Mouse (Mus musculus) liver, embryonic 12.5 days (tissue): ENCODE measurements around the gene Bcl2l10. TPM values are rescaled to one million over a fixed set of nuclear protein-coding genes. Genes with fewer than 3 reads are reported as not detected.

Experiments used
- ATAC-seq: fragments of 200-750 bp; cut with Nextera tagmentation; 2 replicates; pipeline ENCODE4 v1.8.0; 2017; ENCODE audit warnings: moderate number of reproducible peaks, mild to moderate bottlenecking, moderate library complexity
- H3K27ac ChIP-seq: fragments of 300-500 bp; sonication (generic); 2 replicates; pipeline ENCODE4 v1.5.1; 2016; ENCODE audit warnings: mild to moderate bottlenecking
- H3K27me3 ChIP-seq: fragments of 300-500 bp; sonication (generic); replicated peaks from 2 replicates; pipeline ENCODE4 v1.6.1; 2016; ENCODE audit warnings: mild to moderate bottlenecking, moderate library complexity
- H3K36me3 ChIP-seq: fragments of 300-500 bp; sonication (generic); 2 replicates; pipeline ENCODE4 v1.6.1; 2016; ENCODE audit warnings: mild to moderate bottlenecking, moderate library complexity
- H3K4me1 ChIP-seq: fragments of 300-500 bp; sonication (generic); 2 replicates; pipeline ENCODE4 v1.6.1; 2016
- H3K4me2 ChIP-seq: fragments of 300-500 bp; sonication (generic); 2 replicates; pipeline ENCODE4 v1.6.1; 2016; ENCODE audit warnings: mild to moderate bottlenecking, moderate library complexity
- H3K4me3 ChIP-seq: fragments of 300-500 bp; sonication (generic); 2 replicates; pipeline ENCODE4 v1.5.1; 2016; ENCODE audit warnings: mild to moderate bottlenecking, moderate library complexity
- H3K9ac ChIP-seq: fragments of 300-500 bp; sonication (generic); 2 replicates; pipeline ENCODE4 v1.6.1; 2016; ENCODE audit warnings: mild to moderate bottlenecking, moderate library complexity
- H3K9me3 ChIP-seq: fragments of 300-500 bp; sonication (generic); replicated peaks from 2 replicates; pipeline ENCODE4 v1.6.1; 2016; ENCODE audit warnings: mild to moderate bottlenecking, moderate library complexity
- WGBS: fragments of 180-500 bp; shearing (Covaris S2); methylation state at CpG from one replicate; pipeline ENCODE4 v1.1.7; 2016; ENCODE audit not compliant: insufficient replicate concordance; 5-methylcytosine and 5-hydroxymethylcytosine counted together
- polyA plus RNA-seq: library from polyadenylated mRNA; unstranded; fragments of >200 nt; fragmentation: Nextera tagmentation; extraction: Ambion mirVana; gene quantifications from 2 replicates; pipeline ENCODE4 v1.2.1, GENCODE M21; 2016

The Bcl2l10 gene
- not detected in 2 replicates for polyA plus RNA-seq

DNA sequence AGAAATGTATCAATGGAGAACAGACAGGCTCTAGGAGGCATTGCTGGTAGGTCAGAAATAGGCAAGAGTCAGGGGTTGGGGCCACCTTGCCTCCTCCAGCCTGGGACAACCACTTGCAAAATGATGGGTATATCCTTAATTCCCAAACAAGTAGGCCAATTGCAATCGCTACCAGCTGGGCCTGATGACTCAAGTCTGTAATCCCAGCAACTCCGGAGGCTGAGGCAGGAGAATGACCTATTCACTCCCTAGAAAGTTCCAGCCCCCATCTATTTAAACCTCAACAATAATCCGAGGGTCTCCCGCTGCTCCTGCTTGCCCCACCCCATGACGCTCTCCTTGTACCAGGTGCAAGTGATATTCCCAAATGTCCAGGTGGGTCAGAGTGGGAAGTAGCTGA lies at the start of gene Bcl2l10:
Gene Bcl2l10 (plus strand): TSS at position 301 of the 400 bp plus-strand sequence.
- no peak for ATAC-seq
- 84% methylated on average over 5 of the region's 5 CpGs for WGBS
- no peak within 1 kb of the TSS for H3K9ac ChIP-seq

DNA sequence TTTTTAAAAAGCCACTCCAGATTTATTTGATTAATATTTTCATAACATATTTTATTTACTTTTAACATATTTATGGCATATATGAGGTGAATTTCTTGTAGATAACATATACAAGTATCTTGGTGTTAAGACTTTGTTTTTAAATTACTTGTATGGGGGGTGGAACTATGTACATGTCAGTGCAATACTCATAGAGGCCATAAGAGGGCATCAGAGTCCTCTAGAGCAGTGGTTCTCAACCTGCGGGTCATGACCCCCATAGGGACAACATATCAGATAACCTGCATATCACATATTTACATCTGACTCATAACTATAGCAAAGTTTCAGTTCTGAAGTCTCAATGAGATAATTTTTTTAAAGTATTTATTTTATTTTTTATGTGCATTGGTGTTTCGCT lies 48.2 kb upstream of the Bcl2l10 start:
- Histone ChIP-seq H3K4me1 (peaks cover 6% of the 10 kb centered on the region), H3K4me3 (no peak overlapping the region), H3K9ac (no peak overlapping the region), H3K9me3 (no peaks in the 10 kb centered on the region), H3K4me2 (no peak overlapping the region), H3K36me3 (no peaks in the 10 kb centered on the region), H3K27me3 (0 out of 2 replicates have a peak, but pooled peaks cover 10% of the 10 kb centered on the region), H3K27ac (no peak overlapping the region)
- WGBS, result 62% methylated on average over 2 of the region's 2 CpGs
- ATAC-seq, result no peak

More for the DNA sequence above, at the start of gene Bcl2l10:
- no peak within 1 kb of the TSS for H3K27ac ChIP-seq
- no peaks in the 10 kb centered on the region for H3K9me3 ChIP-seq
- no peaks in the 10 kb centered on the region for H3K27me3 ChIP-seq
- no peak within 1 kb of the TSS for H3K4me2 ChIP-seq
- no peaks in the 10 kb centered on the region for H3K4me1 ChIP-seq
- H3K4me3 ChIP-seq, result no peak within 1 kb of the TSS
- no peaks in the 10 kb centered on the region for H3K36me3 ChIP-seq

DNA sequence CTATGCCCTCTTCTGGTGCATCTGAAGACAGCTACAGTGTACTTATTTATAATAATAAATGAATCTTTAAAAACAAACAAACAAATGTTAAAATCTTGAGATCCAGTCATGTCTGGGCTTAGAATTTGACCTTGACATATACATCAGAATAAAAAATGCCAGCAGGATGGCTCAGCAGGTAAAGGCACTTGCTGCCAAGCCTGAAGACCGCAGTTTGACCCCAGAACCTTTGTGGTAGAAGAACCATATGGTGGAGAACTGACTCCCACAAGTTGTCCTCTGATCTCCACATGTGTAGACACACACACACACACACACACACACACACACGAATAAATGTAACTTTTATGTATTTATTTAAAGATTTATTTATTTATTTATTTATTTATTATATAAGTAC lies 44.5 kb upstream of the Bcl2l10 start:
- no peak for ATAC-seq
- WGBS, result 75% methylated on average over 2 of the region's 2 CpGs
- H3K9ac ChIP-seq, result no peak overlapping the region
- H3K36me3 ChIP-seq, result no peaks in the 10 kb centered on the region
- no peaks in the 10 kb centered on the region for H3K9me3 ChIP-seq
- no peak overlapping the region for H3K4me2 ChIP-seq
- H3K27me3 ChIP-seq, result 0 out of 2 replicates have a peak, but pooled peaks cover 4% of the 10 kb centered on the region
- H3K4me3 ChIP-seq, result no peak overlapping the region
- H3K27ac ChIP-seq, result no peak overlapping the region
- peaks cover 6% of the 10 kb centered on the region for H3K4me1 ChIP-seq

DNA sequence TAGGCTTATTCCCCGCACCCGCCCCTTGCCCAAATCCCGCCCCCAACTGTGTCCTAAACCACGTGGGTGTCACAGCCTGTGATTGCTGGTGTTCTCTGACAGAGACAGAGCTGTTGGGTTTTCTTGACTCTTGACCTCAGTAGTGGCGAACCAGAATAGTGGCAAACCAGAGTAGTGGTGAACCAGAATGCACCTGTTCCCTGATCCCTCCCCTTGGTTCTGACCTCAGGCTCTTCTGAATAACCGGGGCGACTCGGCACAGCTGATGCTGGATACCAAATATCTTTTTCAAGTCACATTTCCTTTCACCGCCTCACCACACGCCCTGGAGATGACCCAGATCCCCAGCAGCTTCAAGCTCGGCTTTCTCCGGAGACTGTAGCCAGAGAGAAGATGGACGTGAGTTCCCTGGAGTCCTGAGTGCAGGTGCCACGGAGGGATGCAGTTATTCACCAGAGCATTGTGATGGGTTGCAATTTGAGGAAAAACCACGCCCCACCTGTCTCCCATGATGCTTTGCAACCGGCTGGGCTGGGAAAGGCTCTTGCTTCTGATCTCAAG lies 43.8 kb upstream of the Bcl2l10 start:
- Histone ChIP-seq H3K27me3 (0 out of 2 replicates have a peak, but pooled peaks cover 4% of the 10 kb centered on the region), H3K4me1 (peaks cover 6% of the 10 kb centered on the region), H3K4me2 (peak overlapping the region; percentile 51), H3K27ac (no peak overlapping the region), H3K9me3 (no peaks in the 10 kb centered on the region), H3K9ac (no peak overlapping the region), H3K36me3 (no peaks in the 10 kb centered on the region), H3K4me3 (no peak overlapping the region)
- WGBS, result 19% methylated on average over 16 of the region's 16 CpGs
- no peak for ATAC-seq

DNA sequence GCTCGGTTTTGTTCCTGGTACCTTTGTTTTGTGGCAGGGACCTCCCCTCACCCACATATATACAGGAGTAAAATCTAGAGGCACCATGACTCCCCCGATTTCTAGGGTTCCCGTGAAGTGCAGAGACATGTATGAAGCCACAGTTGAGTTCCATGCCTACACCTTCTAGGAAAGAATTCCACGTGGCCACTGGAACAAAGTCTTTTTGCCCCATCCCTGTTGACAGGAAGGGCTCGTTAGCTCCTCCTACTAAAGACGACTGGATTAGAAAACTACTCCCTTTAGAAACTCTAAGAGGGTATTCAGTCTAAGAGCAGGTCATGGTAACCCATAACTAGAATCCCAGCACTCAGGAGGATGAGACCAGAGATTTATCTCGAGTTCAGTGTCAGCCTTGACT lies 43.3 kb upstream of the Bcl2l10 start:
- Histone ChIP-seq H3K9me3 (no peaks in the 10 kb centered on the region), H3K4me2 (peak overlapping the region; percentile 51), H3K9ac (no peak overlapping the region), H3K4me3 (no peak overlapping the region), H3K4me1 (peaks cover 6% of the 10 kb centered on the region), H3K36me3 (no peaks in the 10 kb centered on the region), H3K27me3 (0 out of 2 replicates have a peak, but pooled peaks cover 4% of the 10 kb centered on the region), H3K27ac (no peak overlapping the region)
- WGBS, result 26% methylated on average over 7 of the region's 7 CpGs
- ATAC-seq, result no peak

DNA sequence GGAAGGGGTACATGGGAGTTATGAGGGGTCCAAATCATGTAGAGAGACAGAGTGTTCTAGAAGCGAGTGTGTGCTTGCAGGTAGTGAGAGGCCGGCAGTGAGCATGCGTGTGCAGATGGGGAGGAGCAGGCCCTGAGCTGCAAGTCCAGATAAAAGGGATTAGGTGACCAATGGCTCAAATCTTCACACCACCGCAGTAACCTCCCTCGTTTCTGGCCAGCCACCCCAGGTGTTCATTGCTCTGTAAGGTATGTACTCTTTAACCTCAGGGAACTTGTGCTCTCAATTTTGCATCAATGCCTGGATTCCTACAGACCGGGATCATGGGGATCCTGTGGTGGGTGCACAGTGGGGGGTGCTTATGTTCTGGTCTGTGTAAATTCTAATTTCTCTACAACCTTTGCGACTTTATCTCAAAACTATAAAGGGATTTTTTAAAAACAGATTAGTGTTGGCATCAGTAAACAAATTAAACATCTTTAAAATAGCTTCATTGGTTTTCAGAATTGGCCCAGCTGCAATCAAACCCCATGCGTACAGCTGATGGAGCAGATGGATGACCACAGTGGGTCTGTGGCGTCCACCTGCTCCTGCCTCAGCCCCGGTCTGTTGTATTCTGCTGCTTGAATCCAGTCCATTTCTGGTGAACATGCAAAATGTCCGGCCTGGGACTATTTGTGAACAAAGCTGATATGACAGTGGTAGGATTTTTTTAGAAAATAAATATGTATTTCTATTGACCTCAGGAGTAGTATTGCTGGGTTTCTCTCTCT lies 41.2 kb upstream of the Bcl2l10 start, which contains the start of gene Gnb5:
Gene Gnb5 (plus strand): TSS at position 163 of the 773 bp plus-strand sequence.
- H3K27me3 ChIP-seq, result peaks cover 8% of the 10 kb centered on the region; the same call in 1 of the 2 replicates
- no peak within 1 kb of the TSS for H3K27ac ChIP-seq
- H3K4me3 ChIP-seq, result no peak within 1 kb of the TSS
- no peaks in the 10 kb centered on the region for H3K9me3 ChIP-seq
- H3K9ac ChIP-seq, result no peak within 1 kb of the TSS
- no peaks in the 10 kb centered on the region for H3K36me3 ChIP-seq
- ATAC-seq, result no peak
- no peak within 1 kb of the TSS for H3K4me2 ChIP-seq
- H3K4me1 ChIP-seq, result peaks cover 6% of the 10 kb centered on the region
- WGBS, result 69% methylated on average over 11 of the region's 11 CpGs

DNA sequence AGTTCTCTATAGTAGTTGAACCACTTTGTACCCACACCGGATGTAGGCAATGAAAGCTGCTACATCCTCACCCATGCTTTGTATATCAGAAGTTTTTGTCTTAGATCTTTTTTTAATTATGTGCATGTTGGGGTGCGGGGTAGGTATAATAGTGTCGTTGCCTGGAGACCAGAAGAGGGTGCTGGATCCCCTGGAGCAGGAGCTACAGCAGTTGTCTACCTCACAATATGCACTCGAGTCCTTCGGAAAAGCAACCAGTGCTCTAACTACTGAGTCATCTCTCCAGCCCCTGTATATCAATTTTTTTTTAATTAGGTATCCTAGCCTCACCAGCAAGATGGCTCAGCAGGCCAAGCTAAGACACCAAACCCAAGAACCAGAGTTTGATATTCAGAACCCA lies 40.5 kb upstream of the Bcl2l10 start:
- Histone ChIP-seq H3K36me3 (no peaks in the 10 kb centered on the region), H3K4me3 (no peak overlapping the region), H3K4me1 (peaks cover 6% of the 10 kb centered on the region), H3K27me3 (peaks cover 8% of the 10 kb centered on the region; the same call in 1 of the 2 replicates), H3K27ac (no peak overlapping the region), H3K9ac (no peak overlapping the region), H3K9me3 (no peaks in the 10 kb centered on the region), H3K4me2 (no peak overlapping the region)
- ATAC-seq, result no peak
- WGBS, result 81% methylated on average over 5 of the region's 5 CpGs

DNA sequence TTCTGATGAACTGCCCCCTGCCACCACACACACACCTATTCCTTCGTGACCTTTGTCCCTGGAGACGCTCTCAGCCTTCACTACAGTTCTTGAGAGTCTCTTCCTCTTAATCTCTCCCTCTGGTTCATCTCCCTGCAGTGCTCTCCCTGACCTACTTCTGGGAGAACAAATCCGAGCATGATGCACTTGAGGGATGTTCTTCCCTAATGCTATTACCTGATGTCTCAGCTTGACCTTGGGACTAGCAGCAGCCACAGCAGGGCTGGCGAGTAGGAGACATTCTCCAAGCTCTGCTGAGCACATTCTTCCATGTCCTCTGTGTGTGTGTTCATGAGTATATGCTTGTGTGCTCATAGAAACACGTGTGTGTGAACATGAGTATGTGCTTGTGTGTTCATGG lies 38.9 kb upstream of the Bcl2l10 start:
- peaks cover 11% of the 10 kb centered on the region for H3K27me3 ChIP-seq
- ATAC-seq, result no peak
- H3K36me3 ChIP-seq, result no peaks in the 10 kb centered on the region
- no peak overlapping the region for H3K4me2 ChIP-seq
- H3K27ac ChIP-seq, result no peak overlapping the region
- H3K4me3 ChIP-seq, result no peak overlapping the region
- WGBS, result 43% methylated on average over 5 of the region's 5 CpGs
- H3K9me3 ChIP-seq, result no peaks in the 10 kb centered on the region
- H3K9ac ChIP-seq, result no peak overlapping the region
- H3K4me1 ChIP-seq, result peaks cover 8% of the 10 kb centered on the region

DNA sequence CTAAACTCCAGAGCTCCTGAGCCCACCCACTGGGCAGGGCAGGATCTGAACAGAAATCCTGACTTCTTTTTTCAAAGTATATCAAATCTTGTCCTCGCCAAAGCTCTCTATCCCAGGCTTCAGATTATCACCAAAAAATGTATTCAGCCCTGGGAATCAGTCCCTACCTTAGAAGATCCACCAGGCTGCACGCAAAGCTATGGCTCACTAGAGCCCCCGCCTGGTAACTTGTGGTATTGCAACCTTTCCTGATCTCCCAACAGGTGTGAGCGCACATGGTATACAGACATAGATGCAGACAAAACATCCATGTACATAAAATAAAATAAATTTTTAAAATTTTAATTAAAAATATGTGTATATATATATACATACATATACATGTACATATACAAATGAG lies 35.5 kb upstream of the Bcl2l10 start:
- Histone ChIP-seq H3K9ac (no peak overlapping the region), H3K36me3 (no peaks in the 10 kb centered on the region), H3K27ac (no peak overlapping the region), H3K4me1 (peaks cover 17% of the 10 kb centered on the region; the same call in 1 of the 2 replicates), H3K9me3 (no peaks in the 10 kb centered on the region), H3K27me3 (peaks cover 30% of the 10 kb centered on the region), H3K4me2 (no peak overlapping the region), H3K4me3 (no peak overlapping the region)
- 18% methylated on average over 4 of the region's 4 CpGs for WGBS
- ATAC-seq, result no peak

DNA sequence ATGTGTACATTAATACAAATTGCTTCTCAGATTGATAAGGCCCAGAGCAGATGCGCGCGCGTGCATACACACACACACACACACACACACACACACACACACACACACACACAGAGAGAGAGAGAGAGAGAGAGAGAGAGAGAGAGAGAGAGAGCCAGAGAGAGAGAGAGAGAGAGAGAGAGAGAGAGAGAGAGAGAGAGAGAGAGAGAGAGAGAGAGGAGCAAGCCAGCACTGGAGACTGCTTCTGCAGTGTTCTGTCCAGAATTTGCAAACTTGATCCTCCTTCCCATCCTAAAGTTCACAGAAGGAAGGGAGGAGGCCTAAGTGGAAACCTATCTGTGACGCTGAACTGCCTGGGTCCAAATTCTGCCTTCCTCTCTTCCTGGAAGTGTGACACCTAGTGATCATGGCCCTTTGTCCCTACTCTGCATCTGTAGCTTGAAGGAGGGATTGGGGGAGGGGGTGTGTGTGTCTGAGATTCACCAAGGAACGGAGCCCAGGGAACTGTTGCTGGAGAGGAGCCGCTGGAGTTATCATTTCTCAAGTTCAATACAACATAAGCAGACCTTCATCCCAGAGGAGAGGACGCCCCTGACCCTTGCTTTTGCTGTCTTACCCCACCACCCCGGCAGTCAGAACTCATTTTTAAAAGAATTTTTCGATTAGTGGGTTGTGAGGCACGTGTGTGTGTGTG lies 34.3 kb upstream of the Bcl2l10 start:
- ATAC-seq, result no peak
- Histone ChIP-seq H3K4me3 (peak overlapping the region; percentile 63), H3K4me2 (peak overlapping the region; percentile 97), H3K4me1 (peaks cover 17% of the 10 kb centered on the region; the same call in 1 of the 2 replicates), H3K9me3 (no peaks in the 10 kb centered on the region), H3K27me3 (peaks cover 30% of the 10 kb centered on the region), H3K36me3 (no peaks in the 10 kb centered on the region), H3K9ac (no peak overlapping the region), H3K27ac (no peak overlapping the region)
- 37% methylated on average over 11 of the region's 11 CpGs for WGBS

DNA sequence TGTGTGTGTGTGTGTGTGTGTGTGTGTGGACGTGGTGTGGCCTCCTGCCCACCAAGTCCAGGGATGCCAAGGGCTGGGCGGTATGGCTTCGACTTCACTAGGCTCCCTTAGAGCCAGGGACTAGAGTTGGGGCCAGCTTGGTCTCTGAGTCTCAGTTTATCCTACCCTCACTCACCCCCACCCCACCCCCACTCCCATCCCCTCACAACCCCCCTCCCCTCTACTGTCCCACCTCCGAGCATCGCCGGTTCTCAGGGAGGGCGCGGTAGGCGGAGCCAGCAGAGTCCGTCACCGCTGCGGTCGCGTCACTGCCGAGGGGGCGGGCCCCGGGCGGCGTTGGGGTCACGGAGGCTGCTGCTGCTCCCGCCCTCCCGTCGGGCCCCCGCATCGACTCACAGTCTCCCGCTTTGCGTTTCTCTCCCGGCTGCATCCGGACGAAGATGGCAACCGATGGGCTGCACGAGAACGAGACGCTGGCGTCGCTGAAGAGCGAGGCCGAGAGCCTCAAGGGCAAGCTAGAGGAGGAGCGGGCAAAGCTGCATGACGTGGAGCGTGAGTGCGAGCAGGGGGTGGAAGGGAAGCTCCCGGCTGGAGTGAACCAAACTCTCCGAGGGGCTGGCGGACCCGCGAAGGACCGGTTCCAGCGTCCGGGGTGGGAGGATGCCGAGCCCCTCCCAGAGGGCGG lies 33.6 kb upstream of the Bcl2l10 start:
- WGBS, result under 1% methylated on average over 47 of the region's 52 CpGs

More for the DNA sequence above, 33.6 kb upstream of the Bcl2l10 start:
- H3K27me3 ChIP-seq, result peaks cover 30% of the 10 kb centered on the region
- peak; percentile 80 for ATAC-seq
- no peaks in the 10 kb centered on the region for H3K36me3 ChIP-seq
- peak overlapping the region; percentile 63 for H3K4me3 ChIP-seq
- peaks cover 17% of the 10 kb centered on the region; the same call in 1 of the 2 replicates for H3K4me1 ChIP-seq
- H3K27ac ChIP-seq, result 0 out of 2 replicates have a peak overlapping the region, but pooled peaks have one; percentile 23
- peak overlapping the region; percentile 97 for H3K4me2 ChIP-seq
- H3K9ac ChIP-seq, result peak overlapping the region; percentile 68
- no peaks in the 10 kb centered on the region for H3K9me3 ChIP-seq
